Mouse (Mus musculus): Measurements from ENCODE around the gene Adgrb3.

- TF ChIP-seq POLR2A (IDR thresholded peaks at IDR 0.05; ENCODE audit: insufficient read depth, low read depth, low read length), result no peak
- TF ChIP-seq CTCF (IDR thresholded peaks at IDR 0.05; ENCODE audit: insufficient read depth, low read depth, low read length), result no peak
Observed at GRCm38 (mm10) chr1:25312344-25312743, 517.2 kb downstream of the Adgrb3 start.

Data from olfactory bulb, adult 2 months (tissue).